Mouse (Mus musculus) spleen, adult 2 months (tissue): ENCODE data around the gene Tnk2.

Experiments
- CTCF ChIP-seq: fragments of 200-500 bp; IDR thresholded peaks from 2 replicates; pipeline ENCODE4 v1.5.1; 2011; ENCODE audit warnings: mild to moderate bottlenecking, inconsistent platforms; ENCODE audit not compliant: insufficient read depth, insufficient read length, insufficient replicate concordance; ENCODE audit errors: extremely low read depth
- POLR2A ChIP-seq: fragments of 200-500 bp; IDR thresholded peaks from 2 replicates; pipeline ENCODE4 v1.6.1; 2011; ENCODE audit warnings: low read depth, low read length, inconsistent platforms

DNA sequence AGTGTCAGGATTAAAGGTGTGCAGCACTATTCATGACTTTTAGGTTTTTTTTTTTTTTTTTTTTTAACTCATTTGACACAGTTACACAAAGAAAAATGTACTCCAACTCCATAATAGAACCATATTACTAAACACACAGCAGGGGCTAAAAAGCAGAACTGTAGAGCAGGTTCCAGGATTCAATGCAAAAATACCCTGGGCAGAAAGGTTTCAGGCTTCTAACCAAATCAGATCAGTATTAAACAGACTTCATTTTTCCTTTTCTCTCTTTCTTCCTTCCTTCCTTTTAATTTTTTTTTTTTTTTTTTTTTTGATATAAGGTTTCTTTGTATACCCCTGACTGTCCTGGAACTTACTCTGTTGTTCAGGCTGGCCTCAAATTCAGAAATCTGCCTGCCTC lies 6.8 kb downstream of the Tnk2 start:
- TF ChIP-seq POLR2A = no peak
- no peak for TF ChIP-seq CTCF
